Mouse (Mus musculus): Measurements from ENCODE around the gene C1qtnf4.

GRCm38 (mm10) chr2:90938362-90938761 is 52.7 kb downstream of the C1qtnf4 start:
- no peak for TF ChIP-seq CTCF (IDR thresholded peaks at IDR 0.05; ENCODE audit: extremely low read depth, insufficient read length, insufficient replicate concordance, low read depth, low read length)
- TF ChIP-seq POLR2A (IDR thresholded peaks at IDR 0.05; ENCODE audit: low read depth, low read length): no peak

All from small intestine, adult 2 months (tissue).